Mouse (Mus musculus): Measurements from ENCODE around the gene Qprt. TPM values are rescaled to one million over a fixed set of nuclear protein-coding genes. Genes with fewer than 3 reads are reported as not detected.

Gene Qprt
- polyA plus RNA-seq, 1 experiment from 2014 or later, result 2.4 TPM

- Histone ChIP-seq H3K4me3 (ENCODE audit: control insufficient read depth in 1 of 2, insufficient read depth in 1 of 2, low read depth in 1 of 2, low read length in 2 of 2) (no peak overlapping the region), H3K9ac (ENCODE audit: low read length) (no peak overlapping the region), H3K9me3 (ENCODE audit: control insufficient read depth, low read length) (no peaks in the 10 kb centered on the region), H3K4me1 (ENCODE audit: control insufficient read depth in 2 of 2, insufficient read depth in 2 of 2, low read length in 2 of 2) (peaks cover 0 to 3% of the 10 kb centered on the region in 2 experiments; a peak in 1 of 4 replicates), H3K36me3 (ENCODE audit: control insufficient read depth, insufficient read depth, low read length) (no peaks in the 10 kb centered on the region), H3K27me3 (ENCODE audit: control insufficient read depth, insufficient read depth, low read length) (no peaks in the 10 kb centered on the region), H3K27ac (replicated peaks in 1 of 2; ENCODE audit: control insufficient read depth in 1 of 2, insufficient read depth in 1 of 2, low read depth in 2 of 2, low read length in 2 of 2) (no peak overlapping the region), H3K4me2 (ENCODE audit: low read length) (no peak overlapping the region)
- ATAC-seq (ENCODE audit: insufficient number of reproducible peaks, insufficient read depth, low FRiP score, low read depth), result no peak
- WGBS, result 61% methylated on average over 6 of the region's 6 CpGs
Measured at GRCm38 (mm10) chr7:127102148-127102547, 19.9 kb downstream of the Qprt start.

- Histone ChIP-seq H3K9ac (ENCODE audit: low read length) (no peak overlapping the region), H3K36me3 (ENCODE audit: control insufficient read depth, insufficient read depth, low read length) (no peaks in the 10 kb centered on the region)
Measured at GRCm38 (mm10) chr7:127101451-127102016, 20.5 kb downstream of the Qprt start.

GRCm38 (mm10) chr7:127099528-127099927, 22.5 kb downstream of the Qprt start:
- Histone ChIP-seq H3K4me3 (ENCODE audit: control insufficient read depth in 1 of 2, insufficient read depth in 1 of 2, low read depth in 1 of 2, low read length in 2 of 2) (no peak overlapping the region), H3K9ac (ENCODE audit: low read length) (no peak overlapping the region), H3K4me2 (ENCODE audit: low read length) (no peak overlapping the region), H3K9me3 (ENCODE audit: control insufficient read depth, low read length) (no peaks in the 10 kb centered on the region), H3K4me1 (ENCODE audit: control insufficient read depth in 2 of 2, insufficient read depth in 2 of 2, low read length in 2 of 2) (no peaks in the 10 kb centered on the region), H3K36me3 (ENCODE audit: control insufficient read depth, insufficient read depth, low read length) (no peaks in the 10 kb centered on the region), H3K27me3 (ENCODE audit: control insufficient read depth, insufficient read depth, low read length) (no peaks in the 10 kb centered on the region), H3K27ac (replicated peaks in 1 of 2; ENCODE audit: control insufficient read depth in 1 of 2, insufficient read depth in 1 of 2, low read depth in 2 of 2, low read length in 2 of 2) (no peak overlapping the region)
- no peak for ATAC-seq (ENCODE audit: insufficient number of reproducible peaks, insufficient read depth, low FRiP score, low read depth)
- 79% methylated on average over 4 of the region's 4 CpGs for WGBS

More at GRCm38 (mm10) chr7:127101451-127102016, 20.5 kb downstream of the Qprt start:
- H3K27ac ChIP-seq (replicated peaks in 1 of 2; ENCODE audit: control insufficient read depth in 1 of 2, insufficient read depth in 1 of 2, low read depth in 2 of 2, low read length in 2 of 2), result no peak overlapping the region
- no peak for ATAC-seq (ENCODE audit: insufficient number of reproducible peaks, insufficient read depth, low FRiP score, low read depth)
- H3K4me2 ChIP-seq (ENCODE audit: low read length), result no peak overlapping the region
- H3K9me3 ChIP-seq (ENCODE audit: control insufficient read depth, low read length), result no peaks in the 10 kb centered on the region
- H3K4me3 ChIP-seq (ENCODE audit: control insufficient read depth in 1 of 2, insufficient read depth in 1 of 2, low read depth in 1 of 2, low read length in 2 of 2), result no peak overlapping the region
- WGBS, result 8% methylated on average over 2 of the region's 2 CpGs
- H3K27me3 ChIP-seq (ENCODE audit: control insufficient read depth, insufficient read depth, low read length), result no peaks in the 10 kb centered on the region
- H3K4me1 ChIP-seq (ENCODE audit: control insufficient read depth in 2 of 2, insufficient read depth in 2 of 2, low read length in 2 of 2), result peaks cover 0 to 3% of the 10 kb centered on the region in 2 experiments; a peak in 1 of 4 replicates

GRCm38 (mm10) chr7:127098950-127099349, 23.1 kb downstream of the Qprt start:
- Histone ChIP-seq H3K27ac (replicated peaks in 1 of 2; ENCODE audit: control insufficient read depth in 1 of 2, insufficient read depth in 1 of 2, low read depth in 2 of 2, low read length in 2 of 2) (no peak overlapping the region), H3K36me3 (ENCODE audit: control insufficient read depth, insufficient read depth, low read length) (no peaks in the 10 kb centered on the region), H3K27me3 (ENCODE audit: control insufficient read depth, insufficient read depth, low read length) (no peaks in the 10 kb centered on the region), H3K9me3 (ENCODE audit: control insufficient read depth, low read length) (no peaks in the 10 kb centered on the region), H3K9ac (ENCODE audit: low read length) (no peak overlapping the region), H3K4me3 (ENCODE audit: control insufficient read depth in 1 of 2, insufficient read depth in 1 of 2, low read depth in 1 of 2, low read length in 2 of 2) (no peak overlapping the region), H3K4me1 (ENCODE audit: control insufficient read depth in 2 of 2, insufficient read depth in 2 of 2, low read length in 2 of 2) (no peaks in the 10 kb centered on the region), H3K4me2 (ENCODE audit: low read length) (no peak overlapping the region)
- WGBS, result 86% methylated on average over 4 of the region's 4 CpGs
- ATAC-seq (ENCODE audit: insufficient number of reproducible peaks, insufficient read depth, low FRiP score, low read depth), result no peak

- WGBS, result 65% methylated on average over 5 of the region's 5 CpGs
- H3K27me3 ChIP-seq (ENCODE audit: control insufficient read depth, insufficient read depth, low read length), result no peaks in the 10 kb centered on the region
- H3K4me1 ChIP-seq (ENCODE audit: control insufficient read depth in 2 of 2, insufficient read depth in 2 of 2, low read length in 2 of 2), result no peaks in the 10 kb centered on the region
- ATAC-seq (ENCODE audit: insufficient number of reproducible peaks, insufficient read depth, low FRiP score, low read depth), result no peak
- H3K4me2 ChIP-seq (ENCODE audit: low read length), result no peak overlapping the region
- H3K9me3 ChIP-seq (ENCODE audit: control insufficient read depth, low read length), result no peaks in the 10 kb centered on the region
- no peak overlapping the region for H3K9ac ChIP-seq (ENCODE audit: low read length)
- H3K27ac ChIP-seq (replicated peaks in 1 of 2; ENCODE audit: control insufficient read depth in 1 of 2, insufficient read depth in 1 of 2, low read depth in 2 of 2, low read length in 2 of 2), result no peak overlapping the region
- H3K36me3 ChIP-seq (ENCODE audit: control insufficient read depth, insufficient read depth, low read length), result no peaks in the 10 kb centered on the region
- H3K4me3 ChIP-seq (ENCODE audit: control insufficient read depth in 1 of 2, insufficient read depth in 1 of 2, low read depth in 1 of 2, low read length in 2 of 2), result no peak overlapping the region
Measured at GRCm38 (mm10) chr7:127098521-127098920, 23.5 kb downstream of the Qprt start.

GRCm38 (mm10) chr7:127096456-127096855, 25.6 kb downstream of the Qprt start:
- Histone ChIP-seq H3K4me1 (ENCODE audit: control insufficient read depth in 2 of 2, insufficient read depth in 2 of 2, low read length in 2 of 2) (no peaks in the 10 kb centered on the region; a peak in 1 of 4 replicates), H3K9ac (ENCODE audit: low read length) (no peak overlapping the region), H3K36me3 (ENCODE audit: control insufficient read depth, insufficient read depth, low read length) (no peaks in the 10 kb centered on the region), H3K4me2 (ENCODE audit: low read length) (no peak overlapping the region), H3K27me3 (ENCODE audit: control insufficient read depth, insufficient read depth, low read length) (no peaks in the 10 kb centered on the region), H3K9me3 (ENCODE audit: control insufficient read depth, low read length) (no peaks in the 10 kb centered on the region), H3K4me3 (ENCODE audit: control insufficient read depth in 1 of 2, insufficient read depth in 1 of 2, low read depth in 1 of 2, low read length in 2 of 2) (no peak overlapping the region), H3K27ac (replicated peaks in 1 of 2; ENCODE audit: control insufficient read depth in 1 of 2, insufficient read depth in 1 of 2, low read depth in 2 of 2, low read length in 2 of 2) (no peak overlapping the region)
- ATAC-seq (ENCODE audit: insufficient number of reproducible peaks, insufficient read depth, low FRiP score, low read depth), result no peak
- WGBS, result 69% methylated on average over 7 of the region's 7 CpGs

- Histone ChIP-seq H3K36me3 (ENCODE audit: control insufficient read depth, insufficient read depth, low read length) (no peaks in the 10 kb centered on the region), H3K9ac (ENCODE audit: low read length) (no peak overlapping the region), H3K27me3 (ENCODE audit: control insufficient read depth, insufficient read depth, low read length) (no peaks in the 10 kb centered on the region), H3K9me3 (ENCODE audit: control insufficient read depth, low read length) (no peaks in the 10 kb centered on the region), H3K4me2 (ENCODE audit: low read length) (no peak overlapping the region), H3K4me3 (ENCODE audit: control insufficient read depth in 1 of 2, insufficient read depth in 1 of 2, low read depth in 1 of 2, low read length in 2 of 2) (no peak overlapping the region), H3K4me1 (ENCODE audit: control insufficient read depth in 2 of 2, insufficient read depth in 2 of 2, low read length in 2 of 2) (peaks cover 3 to 6% of the 10 kb centered on the region in 2 experiments; a peak in 2 of 4 replicates), H3K27ac (replicated peaks in 1 of 2; ENCODE audit: control insufficient read depth in 1 of 2, insufficient read depth in 1 of 2, low read depth in 2 of 2, low read length in 2 of 2) (no peak overlapping the region)
- WGBS, result 64% methylated on average over 3 of the region's 3 CpGs
- no peak for ATAC-seq (ENCODE audit: insufficient number of reproducible peaks, insufficient read depth, low FRiP score, low read depth)
Measured at GRCm38 (mm10) chr7:127093914-127094313, 28.1 kb downstream of the Qprt start.
